Mouse (Mus musculus) lung, embryonic 16.5 days (tissue): ENCODE measurements at regions not wholly inside any gene's neighbourhood (a gene's known extent, or its start where the extent isn't known, plus 50 kb on each side); places are given as distances from the start of the nearest gene placed in this dataset.

Experiments
- ATAC-seq: fragments of 200-750 bp; cut with Nextera tagmentation; 2 replicates; pipeline ENCODE4 v1.8.0; 2017; ENCODE audit warnings: low read depth, mild to moderate bottlenecking, moderate library complexity
- H3K27ac ChIP-seq: fragments of 300-500 bp; sonication (generic); 2 replicates; pipeline ENCODE4 v1.5.1; 2014; ENCODE audit warnings: mild to moderate bottlenecking, control low read depth, low read length
- H3K27me3 ChIP-seq: fragments of 300-500 bp; sonication (generic); 2 replicates; pipeline ENCODE4 v1.6.1; 2014; ENCODE audit warnings: low read depth, low read length, mixed read lengths; ENCODE audit not compliant: control insufficient read depth, insufficient read depth
- H3K36me3 ChIP-seq: fragments of 300-500 bp; sonication (generic); 2 replicates; pipeline ENCODE4 v1.6.1; 2014; ENCODE audit warnings: low read length; ENCODE audit not compliant: control insufficient read depth, insufficient read depth
- H3K4me1 ChIP-seq: fragments of 300-500 bp; sonication (generic); replicated peaks from 2 replicates; pipeline ENCODE4 v1.6.1; 2014; ENCODE audit warnings: low read length, mixed read lengths; ENCODE audit not compliant: control insufficient read depth, insufficient read depth
- H3K4me2 ChIP-seq: fragments of 300-500 bp; sonication (generic); 2 replicates; pipeline ENCODE4 v1.6.1; 2014; ENCODE audit warnings: low read depth, low read length, control low read depth
- H3K4me3 ChIP-seq: fragments of 300-500 bp; sonication (generic); 2 replicates; pipeline ENCODE4 v1.5.1; 2014; ENCODE audit warnings: mild to moderate bottlenecking, low read length, control low read depth
- H3K9ac ChIP-seq: fragments of 300-500 bp; sonication (generic); 2 replicates; pipeline ENCODE4 v1.6.1; 2014; ENCODE audit warnings: low read length, control low read depth
- H3K9me3 ChIP-seq: fragments of 300-500 bp; sonication (generic); 2 replicates; pipeline ENCODE4 v1.6.1; 2016; ENCODE audit warnings: low read length; ENCODE audit not compliant: control insufficient read depth
- WGBS: fragments of 180-500 bp; shearing (Covaris S2); extraction: QIAGEN DNeasy Blood & Tissue Kit; methylation state at CpG from one replicate; pipeline ENCODE4 v1.1.7; 2014; 5-methylcytosine and 5-hydroxymethylcytosine counted together

GRCm38 (mm10) chr10:119395048-119395447 is 58.6 kb upstream of the Grip1 start:
- WGBS = 69% methylated on average over 5 of the region's 5 CpGs
- H3K36me3 ChIP-seq = no peaks in the 10 kb centered on the region
- H3K4me1 ChIP-seq = no peaks in the 10 kb centered on the region
- H3K4me2 ChIP-seq = no peak overlapping the region
- no peak overlapping the region for H3K9ac ChIP-seq
- no peak overlapping the region for H3K4me3 ChIP-seq
- H3K9me3 ChIP-seq = no peaks in the 10 kb centered on the region
- H3K27ac ChIP-seq = no peak overlapping the region
- no peak for ATAC-seq
- no peaks in the 10 kb centered on the region for H3K27me3 ChIP-seq

- H3K4me1 ChIP-seq = no peaks in the 10 kb centered on the region
- no peak overlapping the region for H3K9ac ChIP-seq
- H3K27ac ChIP-seq = no peak overlapping the region
- no peak for ATAC-seq
- no peaks in the 10 kb centered on the region for H3K9me3 ChIP-seq
- H3K27me3 ChIP-seq = no peaks in the 10 kb centered on the region
- no peak overlapping the region for H3K4me3 ChIP-seq
- no peaks in the 10 kb centered on the region for H3K36me3 ChIP-seq
- 82% methylated on average over 3 of the region's 3 CpGs for WGBS
- no peak overlapping the region for H3K4me2 ChIP-seq
These were observed 65.7 kb upstream of the Grip1 start for GRCm38 (mm10) chr10:119387924-119388323.

GRCm38 (mm10) chr10:119382257-119382656 is 71.4 kb upstream of the Grip1 start:
- H3K27ac ChIP-seq = no peak overlapping the region

GRCm38 (mm10) chr10:119368566-119368965 is 85.1 kb upstream of the Grip1 start:
- 49% methylated on average over 5 of the region's 5 CpGs for WGBS
- Histone ChIP-seq H3K9ac (no peak overlapping the region), H3K27ac (no peak overlapping the region), H3K4me3 (no peak overlapping the region), H3K4me2 (no peak overlapping the region), H3K36me3 (no peaks in the 10 kb centered on the region), H3K4me1 (no peaks in the 10 kb centered on the region), H3K27me3 (no peaks in the 10 kb centered on the region), H3K9me3 (no peaks in the 10 kb centered on the region)
- no peak for ATAC-seq

More at GRCm38 (mm10) chr10:119382257-119382656, 71.4 kb upstream of the Grip1 start:
- 72% methylated on average over 11 of the region's 11 CpGs for WGBS
- no peak overlapping the region for H3K4me3 ChIP-seq
- ATAC-seq = no peak
- no peaks in the 10 kb centered on the region for H3K27me3 ChIP-seq
- H3K4me2 ChIP-seq = no peak overlapping the region
- no peaks in the 10 kb centered on the region for H3K9me3 ChIP-seq
- H3K36me3 ChIP-seq = no peaks in the 10 kb centered on the region
- no peaks in the 10 kb centered on the region for H3K4me1 ChIP-seq
- H3K9ac ChIP-seq = no peak overlapping the region

- Histone ChIP-seq H3K27ac (no peak overlapping the region), H3K4me1 (no peaks in the 10 kb centered on the region), H3K27me3 (no peaks in the 10 kb centered on the region), H3K9me3 (no peaks in the 10 kb centered on the region), H3K36me3 (no peaks in the 10 kb centered on the region), H3K4me2 (no peak overlapping the region), H3K4me3 (no peak overlapping the region), H3K9ac (no peak overlapping the region)
- 36% methylated on average over 3 of the region's 3 CpGs for WGBS
- ATAC-seq = no peak
These were observed 90.0 kb upstream of the Grip1 start for GRCm38 (mm10) chr10:119363616-119364015.

GRCm38 (mm10) chr10:119358730-119359292 is 94.8 kb upstream of the Grip1 start:
- Histone ChIP-seq H3K27me3 (no peaks in the 10 kb centered on the region), H3K27ac (no peak overlapping the region), H3K9me3 (no peaks in the 10 kb centered on the region), H3K4me3 (no peak overlapping the region), H3K4me1 (no peaks in the 10 kb centered on the region), H3K9ac (no peak overlapping the region), H3K4me2 (no peak overlapping the region), H3K36me3 (no peaks in the 10 kb centered on the region)
- peak; percentile 51; the same call in 1 of the 2 replicates for ATAC-seq
- WGBS = 45% methylated on average over 7 of the region's 7 CpGs

- H3K4me3 ChIP-seq = no peak overlapping the region
- H3K4me2 ChIP-seq = no peak overlapping the region
- no peak overlapping the region for H3K27ac ChIP-seq
- H3K36me3 ChIP-seq = no peaks in the 10 kb centered on the region
- H3K9ac ChIP-seq = no peak overlapping the region
- no peak for ATAC-seq
- no peaks in the 10 kb centered on the region for H3K27me3 ChIP-seq
- no peaks in the 10 kb centered on the region for H3K9me3 ChIP-seq
- WGBS = 81% methylated on average over 13 of the region's 13 CpGs
- no peaks in the 10 kb centered on the region for H3K4me1 ChIP-seq
These were observed 102.7 kb upstream of the Cand1 start for GRCm38 (mm10) chr10:119342317-119343114.

- Histone ChIP-seq H3K27ac (no peak overlapping the region), H3K9me3 (no peaks in the 10 kb centered on the region), H3K4me1 (no peaks in the 10 kb centered on the region), H3K27me3 (no peaks in the 10 kb centered on the region), H3K9ac (no peak overlapping the region), H3K4me2 (no peak overlapping the region), H3K4me3 (no peak overlapping the region), H3K36me3 (no peaks in the 10 kb centered on the region)
- ATAC-seq = no peak
- 67% methylated on average over 8 of the region's 8 CpGs for WGBS
These were observed 100.5 kb upstream of the Cand1 start for GRCm38 (mm10) chr10:119340323-119340722.

GRCm38 (mm10) chr10:119326912-119327311 is 87.1 kb upstream of the Cand1 start:
- Histone ChIP-seq H3K9me3 (no peaks in the 10 kb centered on the region), H3K27ac (no peak overlapping the region), H3K4me2 (no peak overlapping the region), H3K36me3 (no peaks in the 10 kb centered on the region), H3K4me3 (no peak overlapping the region), H3K4me1 (no peaks in the 10 kb centered on the region), H3K27me3 (no peaks in the 10 kb centered on the region), H3K9ac (no peak overlapping the region)
- no peak for ATAC-seq
- 26% methylated on average over 6 of the region's 6 CpGs for WGBS
